In genomic region chr7:49704635-49705034, GRCm38 (mm10) we compare ENCODE assay signal across 27 mouse cellular contexts.
"Had no signal": no experiment of that assay in that cellular context is flagged by ENCODE, and none has a peak within 500 bp of the region (broad histone marks: within the 10 kb centered on the region; RNA-seq: fewer than 3 reads in every experiment).

No protein-coding gene starts in this region.

- H3K9ac ChIP-seq: heart, embryonic 12.5 days; hindbrain, embryonic 13.5 days; hindbrain, embryonic 15.5 days; intestine, embryonic 15.5 days; limb, embryonic 12.5 days; liver, embryonic 12.5 days; liver, embryonic 14.5 days had no signal

- H3K27ac ChIP-seq: gastrocnemius, adult 2 months; heart, embryonic 10.5 days; hindbrain, embryonic 10.5 days; hindbrain, embryonic 13.5 days; hindbrain, embryonic 15.5 days; hindbrain, postnatal 0 days; intestine, embryonic 15.5 days; layer of hippocampus, adult 2 months; left cerebral cortex, adult 2 months; limb, embryonic 10.5 days; limb, embryonic 12.5 days; liver, embryonic 12.5 days; liver, embryonic 14.5 days had no signal

- H3K4me2 ChIP-seq: heart, embryonic 12.5 days; hindbrain, embryonic 13.5 days; hindbrain, embryonic 15.5 days; intestine, embryonic 15.5 days; limb, embryonic 12.5 days; liver, embryonic 12.5 days had no signal

- H3K27me3 ChIP-seq: intestine, embryonic 15.5 days; liver, embryonic 12.5 days had no signal

- H3K9me3 ChIP-seq: heart, embryonic 10.5 days; heart, embryonic 12.5 days; hindbrain, embryonic 10.5 days; hindbrain, embryonic 13.5 days; hindbrain, embryonic 15.5 days; intestine, embryonic 15.5 days; limb, embryonic 10.5 days; limb, embryonic 12.5 days; liver, embryonic 12.5 days had no signal

- H3K4me3 ChIP-seq: gastrocnemius, adult 2 months; heart, embryonic 10.5 days; heart, embryonic 12.5 days; hindbrain, embryonic 10.5 days; hindbrain, embryonic 13.5 days; hindbrain, embryonic 15.5 days; intestine, embryonic 15.5 days; layer of hippocampus, adult 2 months; left cerebral cortex, adult 2 months; limb, embryonic 10.5 days; limb, embryonic 12.5 days; liver, embryonic 12.5 days had no signal

- ATAC-seq: hindbrain, postnatal 0 days; inflammation-experienced regulatory T-cells, adult 6 months; intestine, embryonic 15.5 days; intestine, postnatal 0 days; liver, embryonic 12.5 days had no signal

- DNase-seq: gastrocnemius, adult 2 months; gastrocnemius, postnatal 10 days; gastrocnemius, postnatal 25 days; heart, adult 18-20 months; heart, postnatal 10 days; heart, postnatal 4 days; kidney, adult 18-20 months; kidney, adult 8-10 months; kidney, postnatal 10 days; kidney, postnatal 25 days; kidney, postnatal 4 days; liver had no signal

- H3K36me3 ChIP-seq: heart, embryonic 10.5 days; heart, embryonic 12.5 days; hindbrain, embryonic 10.5 days; hindbrain, embryonic 13.5 days; hindbrain, embryonic 15.5 days; intestine, embryonic 15.5 days; limb, embryonic 10.5 days; limb, embryonic 12.5 days; liver, embryonic 12.5 days had no signal

- H3K4me1 ChIP-seq: hindbrain, embryonic 15.5 days; limb, embryonic 12.5 days; liver, embryonic 12.5 days had no signal
